Comparison of ENCODE assay signal across 14 mouse cellular contexts in the genomic region with DNA sequence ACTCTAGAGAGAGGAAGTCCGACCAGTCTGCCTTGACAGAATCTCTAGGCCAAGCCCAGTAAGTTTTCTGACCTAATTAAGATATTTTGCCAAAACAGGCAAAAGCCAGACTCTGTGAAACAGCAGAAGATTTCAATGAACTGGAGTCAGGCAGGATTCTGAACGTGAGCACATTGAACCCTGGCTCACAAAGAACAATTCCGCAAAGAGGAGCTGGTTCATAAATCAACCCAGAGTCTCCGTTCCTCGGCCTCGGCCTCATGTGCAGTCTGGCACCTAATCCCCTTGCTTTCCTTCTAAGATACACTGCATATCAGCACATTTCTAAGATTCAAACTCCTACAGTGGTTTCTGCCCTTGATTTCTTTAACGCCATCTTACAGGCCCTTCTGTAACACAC.
DNase-seq lines count a peak whose midpoint lies in the region; ATAC-seq and TF ChIP-seq lines count a peak whose summit lies in the region.
"Had no signal": no experiment of that assay in that cellular context is flagged by ENCODE, and none has a peak within 500 bp of the region (broad histone marks: within the 10 kb centered on the region; RNA-seq: fewer than 3 reads in every experiment).

No protein-coding gene starts in this region.

- H3K4me1 ChIP-seq in forebrain, postnatal 0 days (ENCODE audit: insufficient read depth), result peaks cover 7% of the 10 kb centered on the region
- H3K4me1 ChIP-seq in limb, embryonic 10.5 days, result peaks cover 29% of the 10 kb centered on the region
- no peaks in the 10 kb centered on the region for H3K4me1 ChIP-seq in midbrain, embryonic 13.5 days (replicated peaks)
- H3K4me1 ChIP-seq: liver, embryonic 13.5 days; megakaryocyte, embryonic 14.5 days had no signal

- no peaks in the 10 kb centered on the region for H3K9me3 ChIP-seq in forebrain, postnatal 0 days (ENCODE audit: low read length)
- no peaks in the 10 kb centered on the region for H3K9me3 ChIP-seq in limb, embryonic 10.5 days (replicated peaks)
- no peaks in the 10 kb centered on the region for H3K9me3 ChIP-seq in midbrain, embryonic 13.5 days
- H3K9me3 ChIP-seq: embryonic facial prominence, embryonic 10.5 days; liver, embryonic 13.5 days; neural tube, embryonic 12.5 days had no signal

- 37% methylated on average over 7 of the region's 7 CpGs for WGBS in forebrain, postnatal 0 days
- 31% methylated on average over 7 of the region's 7 CpGs for WGBS in limb, embryonic 10.5 days
- WGBS in midbrain, embryonic 13.5 days, result 82% methylated on average over 7 of the region's 7 CpGs

- no peaks in the 10 kb centered on the region for H3K27me3 ChIP-seq in forebrain, postnatal 0 days (ENCODE audit: insufficient read depth, low read length)
- no peaks in the 10 kb centered on the region for H3K27me3 ChIP-seq in limb, embryonic 10.5 days (ENCODE audit: low read depth, poor library complexity, severe bottlenecking)
- H3K27me3 ChIP-seq in midbrain, embryonic 13.5 days, result no peaks in the 10 kb centered on the region
- H3K27me3 ChIP-seq: liver, embryonic 13.5 days; megakaryocyte, embryonic 14.5 days; neural tube, embryonic 12.5 days had no signal

- intact Hi-C loops in left cerebral cortex, postnatal 14 days (cut with DNase I), result no loop called here

- no peak overlapping the region for H3K4me2 ChIP-seq in forebrain, postnatal 0 days (ENCODE audit: low read depth)
- no peak overlapping the region for H3K4me2 ChIP-seq in midbrain, embryonic 13.5 days (replicated peaks)
- H3K4me2 ChIP-seq: heart, embryonic 11.5 days; liver, embryonic 13.5 days; neural tube, embryonic 12.5 days had no signal

- H3K4me3 ChIP-seq in forebrain, postnatal 0 days (ENCODE audit: low read depth, low read length), result no peak overlapping the region
- H3K4me3 ChIP-seq in limb, embryonic 10.5 days, result no peak overlapping the region
- H3K4me3 ChIP-seq in midbrain, embryonic 13.5 days (replicated peaks), result no peak overlapping the region
- H3K4me3 ChIP-seq: embryonic facial prominence, embryonic 10.5 days; liver, embryonic 13.5 days; megakaryocyte, embryonic 14.5 days; neural tube, embryonic 12.5 days had no signal

- DNase-seq in adrenal gland, postnatal 10 days, result peak; percentile 19
- no peak for DNase-seq in adrenal gland, adult 8-10 months
- peak; percentile 8 for DNase-seq in kidney, adult 11 months
- no peak for DNase-seq in kidney, adult 18-20 months
- DNase-seq in forebrain, postnatal 0 days, result peak; percentile 23
- DNase-seq in limb, embryonic 10.5 days (ENCODE audit: low spot score), result peak; percentile 42
- DNase-seq in left cerebral cortex, postnatal 14 days (ENCODE audit: low spot score in 2 of 2), result no peak
- DNase-seq: liver, embryonic 13.5 days had no signal

- no peaks in the 10 kb centered on the region for H3K36me3 ChIP-seq in forebrain, postnatal 0 days (ENCODE audit: insufficient read depth)
- no peaks in the 10 kb centered on the region for H3K36me3 ChIP-seq in limb, embryonic 10.5 days
- no peaks in the 10 kb centered on the region for H3K36me3 ChIP-seq in midbrain, embryonic 13.5 days
- H3K36me3 ChIP-seq: embryonic facial prominence, embryonic 10.5 days; liver, embryonic 13.5 days; neural tube, embryonic 12.5 days had no signal

- TF ChIP-seq CTCF in forebrain, postnatal 0 days (IDR thresholded peaks at IDR 0.05; ENCODE audit: low read depth), result no peak

- H3K9ac ChIP-seq in forebrain, postnatal 0 days, result no peak overlapping the region
- H3K9ac ChIP-seq in midbrain, embryonic 13.5 days (replicated peaks), result no peak overlapping the region
- H3K9ac ChIP-seq: liver, embryonic 13.5 days; neural tube, embryonic 12.5 days had no signal

- no peak for ATAC-seq in forebrain, postnatal 0 days
- no peak for ATAC-seq in midbrain, embryonic 13.5 days
- ATAC-seq: activated CD4-positive, CD25-positive, alpha-beta regulatory T cell, adult 4 months had no signal

- no peak overlapping the region for H3K27ac ChIP-seq in forebrain, postnatal 0 days (ENCODE audit: low read depth, low read length)
- peak overlapping the region; percentile 32 for H3K27ac ChIP-seq in limb, embryonic 10.5 days
- H3K27ac ChIP-seq in midbrain, embryonic 13.5 days, result no peak overlapping the region
- H3K27ac ChIP-seq: embryonic facial prominence, embryonic 10.5 days; liver, embryonic 13.5 days; neural tube, embryonic 12.5 days had no signal

Comparison
In these comparisons a context has a peak if more than half of its experiments do, and no peak if none do; other contexts are left out.
1. DNase-seq: peak in adrenal gland, postnatal 10 days (single experiment), kidney, adult 11 months (single experiment), forebrain, postnatal 0 days (single experiment) and limb, embryonic 10.5 days (single experiment); none in adrenal gland, adult 8-10 months (single experiment), kidney, adult 18-20 months (single experiment) and left cerebral cortex, postnatal 14 days (0 of 2).